23 mouse cellular contexts compared by ENCODE assay signal in genomic region chr12:34682657-34683056, GRCm38 (mm10).
DNase-seq lines count a peak whose midpoint lies in the region; ATAC-seq lines count a peak whose summit lies in the region.
"Had no signal": no experiment of that assay in that cellular context is flagged by ENCODE, and none has a peak within 500 bp of the region (broad histone marks: within the 10 kb centered on the region; RNA-seq: fewer than 3 reads in every experiment).

No protein-coding gene starts in this region.

- peaks cover 27% of the 10 kb centered on the region for H3K4me1 ChIP-seq in limb, embryonic 13.5 days
- H3K4me1 ChIP-seq: heart, embryonic 12.5 days; heart, embryonic 15.5 days had no signal

- H3K27ac ChIP-seq in limb, embryonic 13.5 days, result no peak overlapping the region
- H3K27ac ChIP-seq: forebrain, embryonic 10.5 days; forebrain, embryonic 13.5 days; heart, embryonic 15.5 days; hindbrain, embryonic 14.5 days; hindbrain, postnatal 0 days had no signal

- H3K36me3 ChIP-seq in limb, embryonic 13.5 days, result no peaks in the 10 kb centered on the region
- H3K36me3 ChIP-seq: forebrain, embryonic 10.5 days; heart, embryonic 12.5 days; heart, embryonic 15.5 days had no signal

- intact Hi-C loops in heart, postnatal 14 days (cut with DNase I), result no loop called here

- no peaks in the 10 kb centered on the region for H3K9me3 ChIP-seq in limb, embryonic 13.5 days
- H3K9me3 ChIP-seq: forebrain, embryonic 10.5 days; forebrain, embryonic 13.5 days; heart, embryonic 12.5 days; heart, embryonic 15.5 days had no signal

- DNase-seq in 416B (ENCODE audit: low read depth), result peak; percentile 73
- DNase-seq in cerebellum, adult 9-10 months, result no peak
- no peak for DNase-seq in gastrocnemius, adult 8-10 months (ENCODE audit: low spot score in 2 of 2)
- no peak for DNase-seq in heart, postnatal 14 days
- DNase-seq: adrenal gland, adult 2 months; B cell, adult 2 months; cerebellum, adult 11 months; cerebellum, adult 2 months; gastrocnemius, postnatal 14 days; heart, adult 18-20 months; heart, postnatal 4 days had no signal

- no peak overlapping the region for H3K9ac ChIP-seq in limb, embryonic 13.5 days
- H3K9ac ChIP-seq: forebrain, embryonic 13.5 days; heart, embryonic 12.5 days; heart, embryonic 15.5 days; hindbrain, embryonic 14.5 days had no signal

- peak; percentile 50 for ATAC-seq in granulocyte monocyte progenitor cell, adult 5-6 weeks (replicated peaks; ENCODE audit: poor library complexity, severe bottlenecking)
- no peak for ATAC-seq in limb, embryonic 13.5 days (ENCODE audit: low FRiP score, low read depth)
- ATAC-seq: forebrain, embryonic 13.5 days; forebrain, embryonic 16.5 days; hindbrain, postnatal 0 days; inflammation-experienced regulatory T-cells, adult 6 months; intestine, embryonic 16.5 days; Patski had no signal

- WGBS in limb, embryonic 13.5 days, result 74% methylated on average over 3 of the region's 3 CpGs

- H3K4me2 ChIP-seq in limb, embryonic 13.5 days (replicated peaks), result peak overlapping the region; percentile 43; the same call in 1 of the 2 replicates
- H3K4me2 ChIP-seq: forebrain, embryonic 13.5 days; heart, embryonic 12.5 days; heart, embryonic 15.5 days; hindbrain, embryonic 14.5 days had no signal

- no peak overlapping the region for H3K4me3 ChIP-seq in limb, embryonic 13.5 days
- H3K4me3 ChIP-seq: forebrain, embryonic 10.5 days; forebrain, embryonic 13.5 days; heart, embryonic 12.5 days; heart, embryonic 15.5 days had no signal

- H3K27me3 ChIP-seq in limb, embryonic 13.5 days, result no peaks in the 10 kb centered on the region
- H3K27me3 ChIP-seq: forebrain, embryonic 13.5 days; heart, embryonic 12.5 days; heart, embryonic 15.5 days had no signal
